In the genomic region with DNA sequence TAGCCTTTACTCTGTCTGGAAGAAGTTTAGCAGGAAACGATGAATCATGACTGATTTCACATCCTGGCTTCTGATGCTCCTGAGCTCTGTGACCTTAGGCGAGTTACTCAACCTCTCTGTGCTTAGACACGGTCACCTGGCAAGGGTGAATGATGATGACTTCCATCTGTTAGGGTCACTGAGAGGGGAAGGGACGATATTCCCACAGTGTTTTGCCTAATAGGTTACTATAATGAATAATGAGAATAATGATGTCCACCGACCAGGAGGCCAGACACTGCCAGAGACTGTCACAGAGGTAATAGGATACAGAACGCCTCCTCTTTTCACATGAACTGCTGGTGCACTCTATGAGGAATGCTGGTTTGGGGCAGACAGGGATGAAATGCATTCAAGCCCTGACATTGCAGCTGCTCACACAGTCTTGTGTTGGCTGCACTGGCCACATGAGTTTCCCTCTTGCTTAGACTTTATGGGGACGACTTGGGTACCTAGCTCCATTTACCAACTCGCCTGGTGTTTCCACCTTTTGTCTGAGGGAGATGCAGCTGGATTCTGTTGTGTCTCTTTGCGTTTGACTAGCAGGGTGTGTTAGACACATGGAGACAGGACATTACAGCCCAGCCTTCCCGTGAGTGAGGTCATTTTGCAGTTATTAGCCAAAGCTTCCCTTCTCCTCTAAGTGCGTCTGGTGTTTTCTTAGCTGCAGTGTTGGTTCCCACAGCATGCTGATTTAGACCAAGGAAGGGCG, we compare ENCODE assay signal across 10 mouse cellular contexts. TPM values are rescaled to one million over a fixed set of nuclear protein-coding genes. Genes with fewer than 3 reads are reported as not detected.
DNase-seq lines count a peak whose midpoint lies in the region; ATAC-seq and TF ChIP-seq lines count a peak whose summit lies in the region.
"Had no signal": no experiment of that assay in that cellular context is flagged by ENCODE, and none has a peak within 500 bp of the region (broad histone marks: within the 10 kb centered on the region; RNA-seq: fewer than 3 reads in every experiment).

No protein-coding gene starts in this region.

- peaks cover 12% of the 10 kb centered on the region for H3K4me1 ChIP-seq in kidney, embryonic 15.5 days
- H3K4me1 ChIP-seq in embryonic facial prominence, embryonic 13.5 days: peaks cover 9% of the 10 kb centered on the region
- peaks cover 4% of the 10 kb centered on the region; the same call in 1 of the 2 replicates for H3K4me1 ChIP-seq in heart, postnatal 0 days (ENCODE audit: control insufficient read depth, insufficient read depth)
- no peaks in the 10 kb centered on the region for H3K4me1 ChIP-seq in neural tube, embryonic 15.5 days

- no peak overlapping the region for H3K4me3 ChIP-seq in kidney, embryonic 15.5 days (replicated peaks)
- H3K4me3 ChIP-seq in embryonic facial prominence, embryonic 13.5 days: no peak overlapping the region
- no peak overlapping the region for H3K4me3 ChIP-seq in heart, postnatal 0 days (ENCODE audit: low read depth, low read length)
- H3K4me3 ChIP-seq in neural tube, embryonic 15.5 days (replicated peaks): no peak overlapping the region

- H3K27ac ChIP-seq in kidney, embryonic 15.5 days: peak overlapping the region; percentile 55
- 0 out of 2 replicates have a peak overlapping the region, but pooled peaks have one; percentile 28 for H3K27ac ChIP-seq in embryonic facial prominence, embryonic 13.5 days
- H3K27ac ChIP-seq in heart, postnatal 0 days (ENCODE audit: low read depth): peak overlapping the region; percentile 76
- H3K27ac ChIP-seq in neural tube, embryonic 15.5 days (replicated peaks): peak overlapping the region; percentile 52; the same call in 1 of the 2 replicates

- no peak for TF ChIP-seq CTCF in heart, postnatal 0 days (IDR thresholded peaks at IDR 0.05; ENCODE audit: low read depth)

- no peak for TF ChIP-seq EP300 in heart, postnatal 0 days (IDR thresholded peaks at IDR 0.05; ENCODE audit: low read depth)

- H3K4me2 ChIP-seq in kidney, embryonic 15.5 days: no peak overlapping the region
- no peak overlapping the region for H3K4me2 ChIP-seq in embryonic facial prominence, embryonic 13.5 days
- H3K4me2 ChIP-seq in heart, postnatal 0 days (ENCODE audit: low read depth, low read length): no peak overlapping the region
- no peak overlapping the region for H3K4me2 ChIP-seq in neural tube, embryonic 15.5 days

- no peaks in the 10 kb centered on the region for H3K9me3 ChIP-seq in kidney, embryonic 15.5 days (replicated peaks)
- H3K9me3 ChIP-seq in embryonic facial prominence, embryonic 13.5 days: no peaks in the 10 kb centered on the region
- H3K9me3 ChIP-seq in heart, postnatal 0 days (replicated peaks; ENCODE audit: control insufficient read depth, low read length): no peaks in the 10 kb centered on the region
- no peaks in the 10 kb centered on the region for H3K9me3 ChIP-seq in neural tube, embryonic 15.5 days (replicated peaks)

- peak; percentile 53; the same call in 1 of the 2 replicates for ATAC-seq in kidney, embryonic 15.5 days (replicated peaks; ENCODE audit: low FRiP score)
- ATAC-seq in embryonic facial prominence, embryonic 13.5 days (ENCODE audit: insufficient number of reproducible peaks, insufficient read depth, low FRiP score, low TSS enrichment, low read depth): 0 out of 2 replicates have a peak, but pooled peaks have one; percentile 3
- peak; percentile 47 for ATAC-seq in heart, postnatal 0 days (ENCODE audit: insufficient read depth, low read depth)
- no peak for ATAC-seq in neural tube, embryonic 15.5 days (ENCODE audit: low FRiP score)

- H3K9ac ChIP-seq in kidney, embryonic 15.5 days: no peak overlapping the region
- no peak overlapping the region for H3K9ac ChIP-seq in embryonic facial prominence, embryonic 13.5 days
- H3K9ac ChIP-seq in heart, postnatal 0 days (replicated peaks; ENCODE audit: low read depth, low read length): no peak overlapping the region
- H3K9ac ChIP-seq in neural tube, embryonic 15.5 days (replicated peaks): no peak overlapping the region

- H3K27me3 ChIP-seq in kidney, embryonic 15.5 days: no peaks in the 10 kb centered on the region
- H3K27me3 ChIP-seq in embryonic facial prominence, embryonic 13.5 days: no peaks in the 10 kb centered on the region
- H3K27me3 ChIP-seq in heart, postnatal 0 days (ENCODE audit: control insufficient read depth, insufficient read depth, low read length): no peaks in the 10 kb centered on the region
- H3K27me3 ChIP-seq in neural tube, embryonic 15.5 days (replicated peaks): no peaks in the 10 kb centered on the region

- 27% methylated on average over 12 of the region's 12 CpGs for WGBS in kidney, embryonic 15.5 days
- 31% methylated on average over 12 of the region's 12 CpGs for WGBS in embryonic facial prominence, embryonic 13.5 days
- WGBS in heart, postnatal 0 days: 49% methylated on average over 12 of the region's 12 CpGs
- 67% methylated on average over 12 of the region's 12 CpGs for WGBS in neural tube, embryonic 15.5 days

- no peaks in the 10 kb centered on the region for H3K36me3 ChIP-seq in kidney, embryonic 15.5 days
- H3K36me3 ChIP-seq in embryonic facial prominence, embryonic 13.5 days: no peaks in the 10 kb centered on the region
- no peaks in the 10 kb centered on the region for H3K36me3 ChIP-seq in heart, postnatal 0 days (replicated peaks; ENCODE audit: control insufficient read depth, insufficient read depth, low read length)
- no peaks in the 10 kb centered on the region for H3K36me3 ChIP-seq in neural tube, embryonic 15.5 days

- no peak for DNase-seq in kidney, postnatal 36 days
- peak; percentile 48 for DNase-seq in heart, postnatal 0 days (ENCODE audit: low spot score)
- DNase-seq in thymus, adult 18-20 months: no peak
- DNase-seq in right cerebral cortex, postnatal 36 days (ENCODE audit: low spot score in 2 of 2): no peak
- no peak for DNase-seq in cerebellum, adult 8-10 months

RNA-seq across cellular contexts. Expression of a gene that starts 14.9 kb away (rescaled TPM):
- polyA plus RNA-seq in kidney, embryonic 15.5 days (2015; fragmentation: Nextera tagmentation; extraction: Ambion mirVana): 47.6 and 68.2 TPM in 2 replicates
- 46.6 and 53.7 TPM in 2 replicates for polyA plus RNA-seq in embryonic facial prominence, embryonic 13.5 days (2015; fragmentation: Nextera tagmentation; extraction: Ambion mirVana)
- total RNA-seq in heart, postnatal 0 days (2014; rRNA removed; ENCODE audit: low replicate concordance): 123 and 168 TPM in 2 replicates
- 97.3 and 99.0 TPM in 2 replicates for polyA plus RNA-seq in heart, postnatal 0 days (2015; fragmentation: Nextera tagmentation; extraction: Ambion mirVana)
- polyA plus RNA-seq in neural tube, embryonic 15.5 days (2015; fragmentation: Nextera tagmentation; extraction: Ambion mirVana): 479 and 515 TPM in 2 replicates

RNA-seq across cellular contexts. Expression of a gene that starts 42.1 kb away (rescaled TPM):
- not detected in 2 replicates for polyA plus RNA-seq in kidney, embryonic 15.5 days (2015; fragmentation: Nextera tagmentation; extraction: Ambion mirVana)
- polyA plus RNA-seq in embryonic facial prominence, embryonic 13.5 days (2015; fragmentation: Nextera tagmentation; extraction: Ambion mirVana): 0.04 TPM in 1 of 2 replicates, not detected in the other
- not detected in 2 replicates for total RNA-seq in heart, postnatal 0 days (2014; rRNA removed; ENCODE audit: low replicate concordance)
- polyA plus RNA-seq in heart, postnatal 0 days (2015; fragmentation: Nextera tagmentation; extraction: Ambion mirVana): not detected in 2 replicates
- not detected in 2 replicates for polyA plus RNA-seq in neural tube, embryonic 15.5 days (2015; fragmentation: Nextera tagmentation; extraction: Ambion mirVana)
- polyA plus RNA-seq: small intestine, adult 2 months had no signal

RNA-seq across cellular contexts. Expression of a gene that starts 51.0 kb away (rescaled TPM):
- polyA plus RNA-seq in kidney, embryonic 15.5 days (2015; fragmentation: Nextera tagmentation; extraction: Ambion mirVana): 0.38 TPM in 1 of 2 replicates, not detected in the other
- polyA plus RNA-seq in embryonic facial prominence, embryonic 13.5 days (2015; fragmentation: Nextera tagmentation; extraction: Ambion mirVana): not detected in 2 replicates
- total RNA-seq in heart, postnatal 0 days (2014; rRNA removed; ENCODE audit: low replicate concordance): not detected in 2 replicates
- not detected in 2 replicates for polyA plus RNA-seq in heart, postnatal 0 days (2015; fragmentation: Nextera tagmentation; extraction: Ambion mirVana)
- not detected in 2 replicates for polyA plus RNA-seq in neural tube, embryonic 15.5 days (2015; fragmentation: Nextera tagmentation; extraction: Ambion mirVana)
- total RNA-seq: layer of hippocampus, adult 18-20 months had no signal
- polyA plus RNA-seq: small intestine, adult 2 months had no signal
